Mouse (Mus musculus): ENCODE measurements around the gene Cep131.

Gene Cep131

DNA sequence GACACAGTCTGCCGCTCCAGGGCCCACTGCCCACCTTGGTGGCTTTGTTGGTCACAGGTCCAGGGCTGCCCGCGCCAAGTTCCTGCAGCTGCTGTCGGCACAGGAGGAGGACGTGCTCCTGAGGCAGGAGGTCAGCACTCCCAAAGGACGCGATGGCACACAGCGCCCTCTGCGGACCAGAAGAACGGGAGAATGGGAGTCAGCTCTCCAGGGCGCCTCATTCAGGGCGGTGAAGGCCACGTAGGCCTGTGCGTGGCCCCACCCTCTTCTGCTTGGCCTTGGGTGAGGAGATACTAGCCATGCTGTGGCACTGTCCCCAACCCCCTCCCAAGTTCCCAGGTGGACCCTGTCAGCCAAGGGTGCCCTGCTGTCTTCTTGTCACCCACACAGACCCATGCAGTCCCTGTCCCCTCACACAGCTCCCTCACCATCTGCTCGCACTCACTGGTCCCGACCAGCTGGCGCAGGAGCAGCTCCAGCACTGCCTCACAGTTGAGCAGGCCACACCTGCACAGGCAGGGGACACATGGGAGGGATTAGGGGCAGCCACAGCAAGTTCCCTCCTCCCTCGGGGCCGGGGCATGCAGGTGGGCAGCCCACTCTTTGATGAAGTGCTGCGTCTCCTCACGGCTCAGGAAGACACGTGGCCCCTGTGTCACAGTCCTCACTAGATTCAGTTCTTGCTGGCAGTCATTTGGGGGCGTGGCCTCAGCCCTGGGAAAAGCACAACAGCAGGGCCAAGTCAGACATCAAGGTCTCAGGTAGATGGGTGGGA lies 6.4 kb upstream of the Cep131 start:
- DNase-seq: no peak

- no peak for DNase-seq
These were observed 4.0 kb upstream of the Cep131 start for GRCm38 (mm10) chr11:120090661-120091060.

- DNase-seq: no peak
These were observed 568 bp downstream of the Cep131 start for GRCm38 (mm10) chr11:120085891-120086627.

DNA sequence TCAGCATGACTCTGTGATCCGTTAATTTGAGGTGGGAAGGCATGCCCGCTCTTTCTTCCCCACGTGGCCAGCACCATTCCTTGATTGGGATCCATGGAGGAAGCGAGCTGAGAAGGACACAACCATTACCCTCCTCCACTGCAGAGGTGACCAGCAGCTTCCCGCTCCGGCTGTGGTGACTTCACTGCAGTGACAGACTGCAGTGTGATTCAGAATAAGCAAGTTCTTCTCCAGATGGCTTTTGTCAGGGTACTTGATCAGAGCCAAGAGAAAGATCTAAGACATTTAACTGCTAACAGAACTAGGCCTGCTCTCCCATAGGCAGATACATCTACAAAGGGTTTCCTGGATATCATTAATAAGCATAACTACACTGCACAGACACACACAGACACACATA lies 6.3 kb downstream of the Cep131 start:
- no peak for DNase-seq

DNA sequence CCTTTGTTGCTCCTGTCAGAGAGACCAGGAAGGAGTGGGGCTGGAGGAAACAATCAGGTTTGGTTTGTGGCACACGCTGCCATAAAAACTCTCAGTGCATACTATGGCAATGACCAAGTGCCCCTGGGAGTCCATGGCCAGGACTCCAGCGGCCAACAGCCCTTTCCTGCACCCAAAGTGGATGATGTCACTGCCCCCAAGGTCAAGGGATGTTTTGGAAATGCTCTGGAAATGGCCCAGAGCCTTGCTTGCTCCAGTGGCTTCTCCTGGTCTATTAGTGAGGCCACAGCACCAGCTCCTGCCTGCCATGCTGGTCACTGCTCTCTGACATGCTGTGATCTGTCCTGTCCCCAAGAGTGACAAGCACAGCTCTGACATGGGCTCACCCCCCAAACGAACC lies 10.4 kb downstream of the Cep131 start:
- DNase-seq: no peak

DNA sequence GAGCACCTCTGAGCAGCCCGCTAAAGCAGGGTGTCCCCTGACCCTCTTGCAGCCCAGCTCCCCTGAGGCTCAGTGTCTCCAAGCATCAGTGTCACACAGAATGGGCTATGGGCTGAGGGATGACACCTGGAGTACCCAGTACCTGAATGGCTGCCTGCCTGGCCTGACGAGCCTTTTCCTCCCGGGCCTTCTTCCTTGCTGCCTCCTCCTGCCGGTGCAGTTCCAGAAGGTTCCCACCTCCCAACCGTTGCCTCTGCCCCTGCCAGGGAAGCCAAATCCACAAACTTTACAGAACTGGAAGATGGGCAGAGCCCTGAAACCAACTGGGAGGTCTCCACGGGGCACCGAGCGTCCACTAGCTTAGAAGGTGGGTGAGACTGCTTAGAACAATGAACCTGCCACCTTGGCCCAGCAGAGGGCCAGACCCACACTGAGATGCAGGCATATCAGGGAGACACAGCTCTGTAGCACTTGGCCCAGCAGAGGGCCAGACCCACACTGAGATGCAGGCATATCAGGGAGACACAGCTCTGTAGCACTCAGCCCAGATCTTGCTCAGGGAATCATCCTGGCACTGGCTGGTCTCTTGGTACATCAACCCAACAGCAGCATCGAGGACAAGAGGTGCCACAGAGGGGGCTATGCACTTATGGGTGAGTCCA lies 13.5 kb downstream of the Cep131 start:
- no peak for DNase-seq

DNA sequence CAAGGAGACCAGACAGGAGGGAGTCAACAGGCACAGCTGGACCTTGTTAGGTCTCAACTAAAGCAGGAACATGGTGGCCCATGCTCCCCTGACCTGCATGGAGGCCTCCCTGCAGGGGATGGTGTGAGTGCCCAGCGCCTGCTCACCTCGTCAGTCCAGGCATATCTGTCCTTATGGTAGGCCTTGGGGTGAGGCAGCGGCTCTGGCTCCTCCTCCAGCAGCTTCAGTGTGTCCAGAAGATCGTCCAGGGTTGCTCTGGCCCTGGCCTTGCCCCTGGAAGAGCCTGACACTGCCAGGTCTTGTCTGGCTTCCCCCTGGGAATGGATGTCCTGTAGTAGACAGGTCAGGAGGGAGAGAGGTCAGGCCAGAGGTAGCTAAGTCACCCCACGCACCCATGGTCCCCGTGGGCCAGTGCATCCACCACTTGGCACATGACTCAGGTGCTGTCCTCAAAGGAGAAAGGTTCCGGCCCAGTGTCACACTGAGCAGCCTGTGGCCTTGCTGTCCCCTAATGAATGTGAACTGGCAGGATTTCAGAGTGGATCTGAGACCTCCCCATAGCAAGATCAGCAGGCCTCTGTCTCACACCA lies 14.8 kb downstream of the Cep131 start:
- no peak for DNase-seq

DNA sequence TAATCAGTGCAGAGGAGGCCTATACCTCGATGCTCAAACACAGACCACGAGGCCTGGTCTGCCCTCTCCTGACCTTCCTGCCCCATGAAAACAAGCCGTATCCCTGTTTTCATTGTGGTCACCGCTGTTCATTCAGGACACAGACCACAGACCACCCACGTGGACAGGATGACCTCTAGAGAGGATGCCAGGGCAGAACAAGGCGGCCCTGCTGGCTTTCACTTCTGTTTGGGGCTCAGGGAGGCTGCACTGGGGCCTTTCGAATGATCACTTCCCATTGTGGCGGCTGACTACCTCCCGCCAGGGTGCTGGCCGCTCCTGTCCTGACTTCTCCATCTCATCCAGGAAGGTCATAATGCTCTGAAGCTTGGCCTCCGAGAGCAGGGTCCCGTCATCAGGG lies 15.6 kb downstream of the Cep131 start:
- no peak for DNase-seq

DNA sequence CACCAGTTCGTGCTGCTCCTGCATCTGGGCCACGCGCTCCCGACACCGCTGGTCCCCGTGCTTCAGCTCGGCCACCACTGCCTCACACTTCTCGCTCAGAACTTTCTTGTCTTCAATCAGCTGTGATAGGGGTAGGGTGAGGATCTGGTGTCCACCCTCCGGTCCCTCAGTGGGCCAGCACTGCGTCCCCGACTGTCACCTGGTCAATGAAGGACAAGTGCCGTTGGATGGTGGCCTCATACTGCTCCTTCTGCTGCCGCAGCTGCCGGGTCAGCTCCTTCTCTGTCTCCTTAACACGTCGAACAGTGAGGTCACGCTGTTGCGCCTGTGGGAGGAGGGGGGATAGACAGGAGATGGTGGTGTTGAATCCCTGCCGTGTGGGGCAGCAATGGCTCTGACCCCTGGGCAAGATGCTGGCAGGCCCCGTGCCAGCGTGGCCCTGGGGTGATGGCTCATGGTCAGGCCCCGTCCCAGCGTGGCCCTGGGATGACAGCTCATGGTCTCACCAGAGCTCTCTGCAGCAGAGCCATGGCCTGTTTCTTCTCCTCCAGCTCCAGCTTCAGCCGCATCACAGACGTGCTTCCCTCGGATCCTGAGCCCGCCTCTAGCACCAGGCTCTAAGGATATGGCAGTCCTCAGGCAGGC lies 16.2 kb downstream of the Cep131 start:
- no peak for DNase-seq

DNA sequence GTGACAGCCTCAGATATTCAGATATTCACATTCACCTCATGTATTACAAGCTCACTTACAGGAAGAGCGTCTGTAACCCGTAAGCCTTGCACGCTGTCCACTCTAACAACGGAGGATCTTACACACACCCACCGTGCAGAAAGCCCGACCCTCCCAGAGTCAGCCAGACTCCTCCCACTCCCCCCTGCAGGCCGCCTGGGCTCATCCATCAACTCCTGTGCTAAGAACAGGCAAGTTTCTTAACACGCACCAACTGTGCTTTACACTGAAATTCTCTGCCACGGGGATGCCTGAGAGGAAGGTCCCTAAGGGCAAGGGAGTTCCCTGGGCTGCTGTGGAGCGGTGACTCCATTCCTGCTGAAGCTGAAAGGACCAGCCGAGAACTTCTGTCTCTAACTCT lies 17.4 kb downstream of the Cep131 start:
- no peak for DNase-seq

DNA sequence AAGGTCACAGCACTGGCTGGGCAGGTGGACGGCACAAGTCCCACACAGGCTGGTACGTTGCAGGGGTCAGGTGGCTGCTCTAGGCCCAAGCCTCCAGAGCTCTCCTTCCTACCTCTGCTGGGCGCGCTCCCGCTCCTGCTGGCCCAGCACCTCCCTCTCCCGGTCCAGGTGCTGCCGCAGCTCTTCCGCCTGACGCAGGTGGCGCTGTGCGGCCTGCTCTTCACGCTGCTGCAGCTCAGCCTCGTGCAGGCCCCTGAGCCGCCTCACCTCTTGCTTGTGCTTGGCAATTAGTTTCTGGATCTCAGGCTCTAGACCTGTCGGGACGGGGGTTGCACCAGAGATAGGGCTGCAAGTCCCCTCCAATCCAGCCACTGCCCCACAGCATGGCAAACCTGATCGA lies 18.8 kb downstream of the Cep131 start:
- DNase-seq: no peak

GRCm38 (mm10) chr11:120065291-120065690 lies 21.3 kb downstream of the Cep131 start:
- peak; percentile 67 for DNase-seq

- no peak for DNase-seq
These were observed 22.0 kb downstream of the Cep131 start for GRCm38 (mm10) chr11:120064668-120065040.

- DNase-seq: no peak
These were observed 22.5 kb downstream of the Cep131 start for GRCm38 (mm10) chr11:120064006-120064667.

DNA sequence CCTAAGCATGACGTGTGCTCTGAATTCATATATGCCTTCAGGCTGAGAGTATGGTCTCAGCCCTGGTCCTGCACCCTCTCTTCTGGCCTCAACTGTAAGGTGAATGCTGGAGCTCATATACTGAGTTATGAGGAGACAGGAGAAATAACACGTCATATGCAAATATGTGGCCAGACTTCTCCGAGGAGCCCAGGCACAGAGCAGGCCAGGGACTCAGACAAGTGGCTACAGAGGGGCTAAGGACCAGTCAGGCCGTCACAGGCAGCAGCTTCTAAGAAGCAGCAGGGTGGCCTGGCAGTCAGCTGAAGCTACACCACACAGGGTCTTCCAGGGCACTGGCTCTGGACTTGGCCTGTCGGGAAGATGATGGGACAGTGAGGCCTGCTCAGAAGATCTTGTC lies 23.3 kb downstream of the Cep131 start:
- DNase-seq: no peak

GRCm38 (mm10) chr11:120060634-120061033 lies 26.0 kb downstream of the Cep131 start:
- no peak for DNase-seq

GRCm38 (mm10) chr11:120055953-120056732 lies 30.5 kb downstream of the Cep131 start:
- DNase-seq: no peak

- DNase-seq: no peak
These were observed 32.8 kb downstream of the Cep131 start for GRCm38 (mm10) chr11:120053846-120054245.

DNA sequence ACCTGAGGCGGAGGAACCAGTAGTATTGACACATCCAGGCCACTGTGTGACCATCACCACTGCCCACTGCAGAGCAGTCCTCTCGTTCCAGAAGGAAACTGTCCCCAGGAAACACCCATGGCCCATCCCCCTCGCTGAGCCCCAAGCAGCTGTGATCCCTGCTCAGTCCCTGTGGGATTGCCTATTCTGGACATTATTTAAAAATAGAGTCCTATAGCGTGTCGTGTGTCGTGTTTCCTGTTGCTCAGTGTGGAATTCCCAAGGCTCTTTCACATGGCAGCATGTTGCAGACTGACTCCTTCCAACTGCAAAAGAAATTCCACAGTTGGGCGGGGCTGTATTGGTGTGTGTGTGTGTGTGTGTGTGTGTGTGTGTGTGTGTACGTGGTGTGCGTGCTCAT lies 34.4 kb downstream of the Cep131 start:
- DNase-seq: peak; percentile 48

GRCm38 (mm10) chr11:120051124-120051811 lies 35.4 kb downstream of the Cep131 start:
- no peak for DNase-seq

- DNase-seq: no peak
These were observed 37.6 kb downstream of the Cep131 start for GRCm38 (mm10) chr11:120049067-120049466.
